Mouse (Mus musculus) hindbrain, embryonic 16.5 days (tissue): Measurements from ENCODE around the gene Uqcc2. TPM values are rescaled to one million over a fixed set of nuclear protein-coding genes. Genes with fewer than 3 reads are reported as not detected.

Source experiments
- ATAC-seq: fragments of 200-750 bp; cut with Nextera tagmentation; 2 replicates; pipeline ENCODE4 v1.8.0; 2017; ENCODE audit warnings: moderate TSS enrichment, moderate library complexity
- H3K27ac ChIP-seq: fragments of 300-500 bp; sonication (generic); 2 replicates; pipeline ENCODE4 v1.5.1; 2014; ENCODE audit warnings: low read depth, mild to moderate bottlenecking, control low read depth, low read length, moderate library complexity
- H3K27me3 ChIP-seq: fragments of 300-500 bp; sonication (generic); replicated peaks from 2 replicates; pipeline ENCODE4 v1.6.1; 2014; ENCODE audit warnings: low read length; ENCODE audit not compliant: control insufficient read depth, insufficient read depth
- H3K36me3 ChIP-seq: fragments of 300-500 bp; sonication (generic); 2 replicates; pipeline ENCODE4 v1.6.1; 2014; ENCODE audit warnings: mild to moderate bottlenecking, low read length, moderate library complexity, mixed read lengths; ENCODE audit not compliant: control insufficient read depth, insufficient read depth
- H3K4me1 ChIP-seq: fragments of 300-500 bp; sonication (generic); 2 replicates; pipeline ENCODE4 v1.6.1; 2014; ENCODE audit warnings: low read depth, low read length; ENCODE audit not compliant: control insufficient read depth, insufficient read depth
- H3K4me2 ChIP-seq: fragments of 300-500 bp; sonication (generic); 2 replicates; pipeline ENCODE4 v1.6.1; 2014; ENCODE audit warnings: mild to moderate bottlenecking, low read length, control low read depth, moderate library complexity
- H3K4me3 ChIP-seq: fragments of 300-500 bp; sonication (generic); 2 replicates; pipeline ENCODE4 v1.5.1; 2014; ENCODE audit warnings: mild to moderate bottlenecking, low read length, control low read depth, moderate library complexity
- H3K9ac ChIP-seq: fragments of 300-500 bp; sonication (generic); 2 replicates; pipeline ENCODE4 v1.6.1; 2014; ENCODE audit warnings: low read depth, mild to moderate bottlenecking, control low read depth, low read length, moderate library complexity
- H3K9me3 ChIP-seq: fragments of 300-500 bp; sonication (generic); 2 replicates; pipeline ENCODE4 v1.6.1; 2014; ENCODE audit warnings: mild to moderate bottlenecking, low read length, moderate library complexity; ENCODE audit not compliant: control insufficient read depth
- WGBS: fragments of 180-500 bp; shearing (Covaris S2); extraction: QIAGEN DNeasy Blood & Tissue Kit; methylation state at CpG from one replicate; pipeline ENCODE4 v1.1.7; 2014; 5-methylcytosine and 5-hydroxymethylcytosine counted together
- polyA plus RNA-seq: library from polyadenylated mRNA; unstranded; fragments of >200 nt; fragmentation: Nextera tagmentation; extraction: Ambion mirVana; gene quantifications from 2 replicates; pipeline ENCODE4 v1.2.1, GENCODE M21; 2015

Gene Uqcc2
- polyA plus RNA-seq, 1 experiment from 2014 or later, result 396 TPM

DNA sequence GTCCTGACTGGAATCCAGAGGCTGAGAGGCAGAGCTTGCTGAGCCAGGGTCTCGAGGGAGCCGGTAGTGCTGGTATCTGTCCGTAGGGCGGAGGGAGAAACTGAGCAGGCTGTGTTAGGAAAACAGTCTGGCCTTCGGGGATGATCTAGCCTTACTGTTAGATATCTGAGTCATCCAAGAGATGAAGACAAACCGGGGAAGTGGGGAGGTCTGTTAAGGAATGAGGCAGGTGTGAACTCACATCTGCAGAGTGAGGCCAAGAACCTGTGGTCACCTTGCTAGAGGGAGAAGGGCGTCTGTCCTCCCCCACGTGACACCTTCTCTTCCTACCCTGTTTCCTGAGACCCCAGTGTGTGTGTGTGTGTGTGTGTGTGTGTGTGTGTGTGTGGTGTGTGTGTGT, 50.9 kb downstream of the Uqcc2 start:
- H3K9ac ChIP-seq, result no peak overlapping the region
- H3K4me1 ChIP-seq, result no peaks in the 10 kb centered on the region
- no peaks in the 10 kb centered on the region for H3K27me3 ChIP-seq
- no peaks in the 10 kb centered on the region for H3K9me3 ChIP-seq
- no peak overlapping the region for H3K4me3 ChIP-seq
- 70% methylated on average over 8 of the region's 8 CpGs for WGBS
- H3K36me3 ChIP-seq, result no peaks in the 10 kb centered on the region
- no peak overlapping the region for H3K27ac ChIP-seq
- H3K4me2 ChIP-seq, result no peak overlapping the region
- no peak for ATAC-seq

DNA sequence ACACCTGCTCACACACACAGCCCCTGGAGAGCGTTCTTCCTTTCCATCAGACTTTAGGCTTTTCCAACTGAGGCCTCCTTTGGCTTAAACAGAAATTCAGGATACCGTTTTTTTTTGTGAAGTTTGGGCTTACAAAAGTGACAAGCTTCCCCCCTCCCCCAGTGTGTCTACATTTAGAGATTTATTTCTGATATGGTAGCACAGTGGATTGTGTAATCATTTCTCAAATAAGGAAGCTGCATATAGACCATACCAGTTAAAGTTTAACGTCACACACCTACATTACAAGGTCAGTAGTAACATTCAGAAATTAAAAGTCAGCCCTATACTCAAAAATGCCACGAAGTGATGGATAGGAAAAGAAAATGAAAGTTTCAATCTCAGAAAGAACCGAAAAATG, 51.8 kb downstream of the Uqcc2 start:
- H3K9me3 ChIP-seq, result no peaks in the 10 kb centered on the region
- no peaks in the 10 kb centered on the region for H3K27me3 ChIP-seq
- no peaks in the 10 kb centered on the region for H3K4me1 ChIP-seq
- no peak overlapping the region for H3K27ac ChIP-seq
- no peak overlapping the region for H3K4me3 ChIP-seq
- no peak overlapping the region for H3K4me2 ChIP-seq
- H3K9ac ChIP-seq, result no peak overlapping the region
- no peak for ATAC-seq
- H3K36me3 ChIP-seq, result no peaks in the 10 kb centered on the region
- WGBS, result 82% methylated on average over 5 of the region's 5 CpGs

DNA sequence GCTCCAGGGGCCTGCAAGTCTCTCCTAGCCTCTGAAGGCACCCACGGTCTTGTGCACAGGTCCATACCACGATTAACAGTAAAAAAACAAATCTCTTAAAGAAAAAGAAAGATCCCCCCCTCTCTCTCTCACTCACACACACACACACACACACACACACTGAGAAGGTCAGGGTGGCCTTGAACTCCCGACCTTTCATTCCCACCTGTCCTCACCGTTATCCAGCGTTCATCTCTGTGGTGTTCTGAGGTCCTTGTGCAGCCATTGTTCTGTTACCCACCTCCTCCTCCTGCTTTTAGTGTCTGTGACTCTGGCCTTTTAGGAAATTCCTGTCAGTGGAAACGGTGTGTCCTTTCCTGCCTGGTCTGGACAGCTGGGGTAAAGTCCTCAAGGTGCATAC, 55.2 kb downstream of the Uqcc2 start:
- Histone ChIP-seq H3K36me3 (no peaks in the 10 kb centered on the region), H3K4me2 (no peak overlapping the region), H3K9ac (no peak overlapping the region), H3K27me3 (no peaks in the 10 kb centered on the region), H3K4me3 (no peak overlapping the region), H3K4me1 (no peaks in the 10 kb centered on the region; the same call in 1 of the 2 replicates), H3K9me3 (no peaks in the 10 kb centered on the region), H3K27ac (no peak overlapping the region)
- WGBS, result 88% methylated on average over 6 of the region's 6 CpGs
- no peak for ATAC-seq

DNA sequence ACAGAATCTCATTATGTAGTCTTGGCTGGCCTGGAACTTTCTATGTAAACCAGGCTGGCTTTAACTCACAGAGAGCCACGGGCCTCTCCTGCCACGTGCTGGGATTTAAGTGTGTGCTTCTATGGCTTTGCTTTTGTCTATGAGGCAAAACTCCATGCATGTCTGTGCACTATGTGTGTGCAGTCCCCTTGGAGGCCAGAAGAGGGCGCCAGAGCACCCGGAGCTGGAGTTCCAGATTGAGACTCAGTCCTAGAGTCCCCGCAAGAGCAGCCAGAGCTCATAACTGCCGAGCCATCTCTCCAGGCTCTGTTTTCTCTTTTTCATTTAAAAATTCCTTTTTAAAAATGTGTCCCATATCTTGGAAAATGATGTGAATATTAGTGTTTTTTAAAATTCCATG, 55.8 kb downstream of the Uqcc2 start:
- no peak overlapping the region for H3K4me2 ChIP-seq
- no peak overlapping the region for H3K27ac ChIP-seq
- no peaks in the 10 kb centered on the region for H3K9me3 ChIP-seq
- ATAC-seq, result no peak
- 81% methylated on average over 6 of the region's 6 CpGs for WGBS
- no peak overlapping the region for H3K9ac ChIP-seq
- no peaks in the 10 kb centered on the region for H3K27me3 ChIP-seq
- no peak overlapping the region for H3K4me3 ChIP-seq
- H3K4me1 ChIP-seq, result no peaks in the 10 kb centered on the region; the same call in 1 of the 2 replicates
- no peaks in the 10 kb centered on the region for H3K36me3 ChIP-seq

DNA sequence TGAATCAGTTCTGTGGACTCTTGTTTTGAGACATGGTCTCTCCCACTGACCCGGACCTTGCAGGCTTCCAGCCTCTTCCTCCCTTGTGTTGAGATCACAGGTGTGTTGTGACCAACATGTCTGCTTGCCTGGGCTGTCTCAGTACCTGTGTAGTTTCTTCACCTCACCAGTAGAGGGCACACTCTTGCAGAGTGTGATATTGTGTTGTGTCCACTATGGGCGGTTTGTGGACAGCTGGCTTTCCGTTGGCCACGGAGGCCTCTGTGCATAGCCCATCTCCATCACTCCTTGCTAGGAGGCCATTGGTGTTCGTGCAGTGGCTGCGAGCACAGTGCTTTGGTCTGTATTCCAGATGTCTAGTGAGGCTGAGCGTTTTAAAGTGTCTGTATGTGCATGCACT, 56.6 kb downstream of the Uqcc2 start:
- no peaks in the 10 kb centered on the region for H3K9me3 ChIP-seq
- WGBS, result over 99% methylated on average over 7 of the region's 7 CpGs
- H3K27ac ChIP-seq, result no peak overlapping the region
- H3K36me3 ChIP-seq, result no peaks in the 10 kb centered on the region
- H3K4me1 ChIP-seq, result no peaks in the 10 kb centered on the region; the same call in 1 of the 2 replicates
- H3K9ac ChIP-seq, result no peak overlapping the region
- H3K4me3 ChIP-seq, result no peak overlapping the region
- no peaks in the 10 kb centered on the region for H3K27me3 ChIP-seq
- ATAC-seq, result no peak
- H3K4me2 ChIP-seq, result no peak overlapping the region

DNA sequence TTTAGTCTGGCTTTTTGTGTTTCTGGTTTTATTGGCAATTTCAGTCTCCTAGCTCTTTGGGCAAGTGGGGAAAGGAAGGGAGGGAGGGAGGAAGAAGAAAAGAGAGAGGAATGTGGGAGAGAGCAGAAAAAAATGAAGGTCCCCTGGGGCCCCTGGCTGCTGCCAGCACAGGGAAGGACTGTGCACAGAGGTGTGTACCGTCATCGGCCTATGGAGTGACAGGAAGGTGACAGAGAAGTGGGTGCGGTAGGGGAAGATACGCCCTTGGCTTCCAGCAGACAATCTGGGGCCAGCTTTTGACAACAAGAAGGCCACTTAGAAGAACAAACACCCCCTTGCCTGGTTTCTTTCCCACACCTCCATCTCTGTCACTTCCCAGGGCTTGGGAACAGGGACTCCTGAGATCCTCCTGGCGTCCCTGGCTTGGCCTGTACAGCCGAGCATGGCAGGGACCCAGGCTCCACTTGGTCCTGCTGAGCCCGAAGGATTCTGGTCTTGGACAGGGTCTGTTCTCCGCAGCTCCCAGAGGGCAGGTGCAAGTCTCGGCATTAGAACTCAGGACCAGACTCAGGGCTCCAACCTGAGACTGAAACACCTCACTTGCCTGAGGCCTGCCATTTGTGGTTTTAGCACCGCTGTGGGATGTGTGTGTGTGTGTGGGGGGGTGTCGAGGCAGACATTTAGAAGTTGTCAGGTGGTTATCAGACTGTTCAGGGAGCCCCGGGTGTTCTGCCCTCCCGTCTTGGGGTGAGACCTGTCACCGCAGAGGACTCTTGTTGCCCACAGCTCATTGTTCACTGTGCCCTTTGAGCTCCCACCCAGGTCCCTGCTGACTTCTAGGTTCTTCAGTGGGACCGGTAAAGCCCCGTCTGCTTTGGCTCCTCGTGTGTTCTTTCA, 58.6 kb downstream of the Uqcc2 start:
- Histone ChIP-seq H3K4me2 (no peak overlapping the region), H3K4me1 (no peaks in the 10 kb centered on the region; the same call in 1 of the 2 replicates), H3K4me3 (no peak overlapping the region), H3K9me3 (no peaks in the 10 kb centered on the region), H3K36me3 (no peaks in the 10 kb centered on the region), H3K27me3 (no peaks in the 10 kb centered on the region), H3K27ac (no peak overlapping the region), H3K9ac (no peak overlapping the region)
- WGBS, result 79% methylated on average over 17 of the region's 17 CpGs
- ATAC-seq, result no peak

DNA sequence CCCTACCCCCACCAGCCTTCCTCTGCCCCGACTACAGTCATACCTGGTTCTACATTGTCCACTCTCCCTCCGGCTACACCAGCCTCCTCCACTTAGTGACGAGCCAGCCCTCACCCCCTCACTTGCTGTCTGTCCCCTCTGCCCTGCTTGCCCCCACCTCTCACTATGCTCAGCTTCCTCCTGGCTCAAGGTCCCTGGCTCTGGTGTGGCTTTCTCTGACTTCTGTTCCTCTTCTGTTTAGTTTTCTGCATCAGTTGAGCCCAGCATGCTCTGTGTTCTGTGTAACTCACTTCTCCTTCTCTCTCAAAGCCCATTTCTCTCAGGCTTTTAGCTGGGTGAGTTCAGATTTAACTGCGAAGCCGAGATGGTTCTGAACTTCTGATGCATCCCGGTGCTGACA, 59.5 kb downstream of the Uqcc2 start:
- ATAC-seq, result no peak
- 68% methylated on average over 6 of the region's 6 CpGs for WGBS
- Histone ChIP-seq H3K4me3 (no peak overlapping the region), H3K4me2 (no peak overlapping the region), H3K27me3 (no peaks in the 10 kb centered on the region), H3K27ac (no peak overlapping the region), H3K36me3 (no peaks in the 10 kb centered on the region), H3K9me3 (no peaks in the 10 kb centered on the region), H3K9ac (no peak overlapping the region), H3K4me1 (no peaks in the 10 kb centered on the region; the same call in 1 of the 2 replicates)

DNA sequence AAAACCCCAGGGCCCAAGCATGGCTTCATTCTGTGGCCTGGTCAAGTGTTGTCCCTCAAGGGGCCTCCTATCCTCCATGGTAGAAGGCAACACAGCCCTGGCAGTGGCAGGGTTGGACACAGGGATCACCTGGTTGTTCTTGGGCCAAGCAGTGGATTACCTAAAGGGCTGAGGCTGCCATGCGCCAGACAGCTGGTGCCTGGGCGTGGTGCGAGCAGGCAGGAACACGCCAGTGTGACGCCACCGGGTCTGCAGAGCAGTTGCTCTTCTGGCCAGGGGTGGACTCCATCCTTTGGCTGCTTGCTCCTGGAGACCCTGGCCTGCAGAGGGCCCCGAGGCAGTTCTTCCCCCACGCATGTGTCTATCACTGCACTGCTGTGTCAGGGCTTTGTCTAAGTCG, 59.9 kb downstream of the Uqcc2 start:
- H3K4me1 ChIP-seq, result no peaks in the 10 kb centered on the region; the same call in 1 of the 2 replicates
- 70% methylated on average over 9 of the region's 9 CpGs for WGBS
- H3K36me3 ChIP-seq, result no peaks in the 10 kb centered on the region
- no peak overlapping the region for H3K4me2 ChIP-seq
- no peak overlapping the region for H3K9ac ChIP-seq
- H3K4me3 ChIP-seq, result no peak overlapping the region
- ATAC-seq, result no peak
- no peak overlapping the region for H3K27ac ChIP-seq
- H3K27me3 ChIP-seq, result no peaks in the 10 kb centered on the region
- no peaks in the 10 kb centered on the region for H3K9me3 ChIP-seq

DNA sequence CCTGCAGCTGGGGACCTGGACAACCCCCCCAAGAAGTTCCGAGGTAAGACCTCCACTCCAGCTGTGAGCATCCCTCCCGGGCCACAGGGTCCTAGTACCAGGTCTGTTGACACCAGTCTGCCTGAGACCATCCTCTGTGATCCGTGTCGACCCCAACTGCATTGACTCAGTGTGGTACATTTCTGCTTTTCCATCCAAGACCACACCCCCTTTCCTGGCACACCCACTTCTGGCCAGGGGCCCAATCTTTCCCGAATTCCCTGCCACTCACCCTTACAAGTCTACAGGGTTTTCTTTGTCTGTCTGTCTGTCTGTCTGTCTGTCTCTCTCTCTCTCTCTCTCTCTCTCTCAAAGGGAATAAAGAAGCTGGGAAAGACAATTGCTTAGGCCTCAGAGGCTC, 60.6 kb downstream of the Uqcc2 start:
- Histone ChIP-seq H3K36me3 (no peaks in the 10 kb centered on the region), H3K4me1 (no peaks in the 10 kb centered on the region; the same call in 1 of the 2 replicates), H3K27ac (no peak overlapping the region), H3K27me3 (no peaks in the 10 kb centered on the region), H3K4me3 (no peak overlapping the region), H3K4me2 (no peak overlapping the region), H3K9me3 (no peaks in the 10 kb centered on the region), H3K9ac (no peak overlapping the region)
- 67% methylated on average over 5 of the region's 5 CpGs for WGBS
- ATAC-seq, result no peak
